ENCODE assay signal across 8 mouse cellular contexts in the genomic region with DNA sequence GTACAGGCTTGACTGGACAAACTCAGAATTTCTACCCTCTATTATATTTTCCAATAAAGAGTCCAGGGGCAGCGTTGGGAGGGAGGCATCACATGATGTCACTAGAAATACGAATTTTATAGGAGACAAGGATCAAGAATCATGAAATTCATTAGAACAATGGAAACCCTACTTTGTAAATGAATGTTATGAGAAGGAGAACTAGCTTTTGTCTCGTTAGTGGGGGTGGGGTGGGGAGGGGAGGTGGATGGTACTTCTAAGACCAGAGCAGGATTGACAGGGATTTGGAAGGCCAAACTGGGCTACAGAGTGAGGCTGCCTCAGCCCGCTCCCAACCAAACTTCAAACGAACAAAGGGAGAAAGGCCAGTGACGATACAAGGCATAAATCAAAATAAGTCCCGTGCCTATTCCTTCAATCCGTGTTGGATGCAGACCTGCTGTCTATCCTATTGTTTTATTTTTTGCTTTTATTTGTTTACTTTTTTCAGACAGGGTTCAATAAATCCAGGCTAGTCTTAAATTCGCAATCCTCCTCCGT. TPM values are rescaled to one million over a fixed set of nuclear protein-coding genes. Genes with fewer than 3 reads are reported as not detected.
A peak's percentile ranks its signal among the peaks of the same experiment; 100 is the strongest.
DNase-seq lines count a peak whose midpoint lies in the region; ATAC-seq and TF ChIP-seq lines count a peak whose summit lies in the region.

No protein-coding gene starts in this region.

- H3K27ac ChIP-seq in kidney, embryonic 14.5 days (ENCODE audit: low read depth, low read length), result peak overlapping the region; percentile 85
- H3K27ac ChIP-seq in bone marrow macrophage, adult 2 months (ENCODE audit: insufficient read depth, low read depth, low read length), result peak overlapping the region; percentile 99
- H3K27ac ChIP-seq in hindbrain, embryonic 15.5 days (replicated peaks), result peak overlapping the region; percentile 87

- ATAC-seq in kidney, embryonic 14.5 days (ENCODE audit: low FRiP score, low TSS enrichment), result no peak
- no peak for ATAC-seq in hindbrain, embryonic 15.5 days (ENCODE audit: low FRiP score, low read depth)

- H3K4me1 ChIP-seq in kidney, embryonic 14.5 days (ENCODE audit: control insufficient read depth, insufficient read depth, low read length), result peaks cover 19% of the 10 kb centered on the region
- peaks cover 39% of the 10 kb centered on the region for H3K4me1 ChIP-seq in bone marrow macrophage, adult 2 months (ENCODE audit: control insufficient read depth, insufficient read depth, low read length)
- H3K4me1 ChIP-seq in hindbrain, embryonic 15.5 days (replicated peaks), result peaks cover 37% of the 10 kb centered on the region

- TF ChIP-seq POLR2A in bone marrow macrophage, adult 2 months (IDR thresholded peaks at IDR 0.05; ENCODE audit: borderline replicate concordance, low read depth, low read length), result no peak
- no peak for TF ChIP-seq POLR2A in myocyte (IDR thresholded peaks at IDR 0.05; ENCODE audit: insufficient read length, low read depth)

- H3ac ChIP-seq in myocyte (ENCODE audit: control insufficient read depth, insufficient read length), result peak overlapping the region; percentile 39

- H3K4me2 ChIP-seq in kidney, embryonic 14.5 days (replicated peaks; ENCODE audit: low read depth, low read length), result peak overlapping the region; percentile 60
- peak overlapping the region; percentile 68 for H3K4me2 ChIP-seq in hindbrain, embryonic 15.5 days
- peak overlapping the region; percentile 92 for H3K4me2 ChIP-seq in myocyte (ENCODE audit: low read depth)

- TF ChIP-seq CTCF in bone marrow macrophage, adult 2 months (IDR thresholded peaks at IDR 0.05; ENCODE audit: low read depth, low read length), result no peak

- H3K9ac ChIP-seq in kidney, embryonic 14.5 days (ENCODE audit: low read depth, low read length), result peak overlapping the region; percentile 76
- H3K9ac ChIP-seq in hindbrain, embryonic 15.5 days, result peak overlapping the region; percentile 61

- WGBS in kidney, embryonic 14.5 days, result 2% methylated on average over 10 of the region's 10 CpGs
- 2% methylated on average over 10 of the region's 10 CpGs for WGBS in hindbrain, embryonic 15.5 days

- H3K36me3 ChIP-seq in kidney, embryonic 14.5 days (ENCODE audit: control insufficient read depth, insufficient read depth, low read length), result peaks cover 2% of the 10 kb centered on the region; the same call in 1 of the 2 replicates
- no peaks in the 10 kb centered on the region for H3K36me3 ChIP-seq in hindbrain, embryonic 15.5 days
- H3K36me3 ChIP-seq in myocyte (ENCODE audit: control insufficient read depth, insufficient read depth), result peaks cover 10% of the 10 kb centered on the region

- no peaks in the 10 kb centered on the region for H3K27me3 ChIP-seq in kidney, embryonic 14.5 days (ENCODE audit: control insufficient read depth, insufficient read depth, low read length)
- no peaks in the 10 kb centered on the region for H3K27me3 ChIP-seq in hindbrain, embryonic 15.5 days
- no peaks in the 10 kb centered on the region for H3K27me3 ChIP-seq in myocyte (ENCODE audit: control insufficient read depth, insufficient read depth, insufficient read length)

- no peaks in the 10 kb centered on the region for H3K9me3 ChIP-seq in kidney, embryonic 14.5 days (ENCODE audit: control insufficient read depth, low read length)
- H3K9me3 ChIP-seq in hindbrain, embryonic 15.5 days, result no peaks in the 10 kb centered on the region

- H3K4me3 ChIP-seq in kidney, embryonic 14.5 days (ENCODE audit: low read length), result peak overlapping the region; percentile 74
- peak overlapping the region; percentile 95 for H3K4me3 ChIP-seq in bone marrow macrophage, adult 2 months (ENCODE audit: insufficient read depth, low read length)
- peak overlapping the region; percentile 62 for H3K4me3 ChIP-seq in hindbrain, embryonic 15.5 days
- peak overlapping the region; percentile 71 for H3K4me3 ChIP-seq in myocyte

- H3K79me2 ChIP-seq in myocyte (ENCODE audit: control insufficient read depth, insufficient read depth), result peaks cover 60% of the 10 kb centered on the region

- DNase-seq in kidney, adult 18-20 months, result no peak
- DNase-seq in urinary bladder, postnatal 36 days (ENCODE audit: low spot score in 2 of 2), result no peak
- no peak for DNase-seq in left cerebral cortex, adult 8-10 months (ENCODE audit: low spot score in 2 of 2)
- no peak for DNase-seq in kidney, adult 8-10 months

TF ChIP-seq in myocyte, 11 proteins besides CTCF, POLR2A, EP300 and RAD21:
- TF ChIP-seq E2F4 (IDR thresholded peaks at IDR 0.05; ENCODE audit: insufficient read depth) (no peak), CEBPB (IDR thresholded peaks at IDR 0.05; ENCODE audit: insufficient read depth, poor library complexity, severe bottlenecking) (no peak), MAX (IDR thresholded peaks at IDR 0.05; ENCODE audit: low read depth) (no peak), REST (IDR thresholded peaks at IDR 0.05; ENCODE audit: insufficient read depth, insufficient read length) (no peak), TCF12 (IDR thresholded peaks at IDR 0.05; ENCODE audit: insufficient read depth, poor library complexity, severe bottlenecking) (no peak), SRF (IDR thresholded peaks at IDR 0.05; ENCODE audit: control insufficient read depth, insufficient read length, low read depth) (no peak), TCF3 (IDR thresholded peaks at IDR 0.05; ENCODE audit: insufficient read length, low read depth) (no peak), MYOG (IDR thresholded peaks at IDR 0.05; ENCODE audit: control insufficient read depth in 1 of 3, insufficient read depth in 1 of 3, insufficient read length in 2 of 3, low read depth in 2 of 3) (no peak), POLR2AphosphoS2 (IDR thresholded peaks at IDR 0.05; ENCODE audit: insufficient read length, low read depth) (no peak), USF1 (IDR thresholded peaks at IDR 0.05; ENCODE audit: low read depth) (no peak), MYOD1 (IDR thresholded peaks at IDR 0.05; ENCODE audit: control insufficient read depth in 1 of 3, insufficient read length in 2 of 3, low read depth in 2 of 3) (no peak)

RNA-seq across cellular contexts. Expression of a gene that starts 0.9 kb away (rescaled TPM):
- polyA plus RNA-seq in kidney, embryonic 14.5 days (2014; fragmentation: Nextera tagmentation; extraction: Ambion mirVana), result 50.2 and 59.0 TPM in 2 replicates
- polyA plus RNA-seq in bone marrow macrophage, adult 2 months (2012; ENCODE audit: insufficient read depth, insufficient read length, missing spikeins), result 677 and 718 TPM in 2 replicates
- 59.0 and 64.0 TPM in 2 replicates for polyA plus RNA-seq in hindbrain, embryonic 15.5 days (2015; fragmentation: Nextera tagmentation; extraction: Ambion mirVana)
- 188 TPM for polyA plus RNA-seq in myocyte (2012; fragmentation: generic; extraction: Trizol)
- total RNA-seq in left cerebral cortex, adult 8-10 months (2022), result 10 to 100 TPM; 30.5 to 57.3 (median 41.3) TPM

RNA-seq across cellular contexts. Expression of a gene that starts 1.0 kb away (rescaled TPM):
- polyA plus RNA-seq in kidney, embryonic 14.5 days (2014; fragmentation: Nextera tagmentation; extraction: Ambion mirVana), result 138 and 170 TPM in 2 replicates
- 44.8 and 47.1 TPM in 2 replicates for polyA plus RNA-seq in bone marrow macrophage, adult 2 months (2012; ENCODE audit: insufficient read depth, insufficient read length, missing spikeins)
- polyA plus RNA-seq in hindbrain, embryonic 15.5 days (2015; fragmentation: Nextera tagmentation; extraction: Ambion mirVana), result 137 and 151 TPM in 2 replicates
- 51.2 TPM for polyA plus RNA-seq in myocyte (2012; fragmentation: generic; extraction: Trizol)
- 10 to 100 TPM; 52.3 to 66.3 (median 60.8) TPM for total RNA-seq in left cerebral cortex, adult 8-10 months (2022)
